Mouse (Mus musculus) thymus, postnatal 0 days (tissue): Measurements from ENCODE around the gene Larp1. TPM values are rescaled to one million over a fixed set of nuclear protein-coding genes. Genes with fewer than 3 reads are reported as not detected.
A peak's percentile ranks its signal among the peaks of the same experiment; 100 is the strongest.

ENCODE experiments used
- DNase-seq: peaks from one replicate; pipeline ENCODE4 v3.0.0-alpha.2; 2015; ENCODE audit warnings: low spot score
- polyA plus RNA-seq: library from polyadenylated mRNA; unstranded; fragments of >200 nt; fragmentation: Nextera tagmentation; extraction: Ambion mirVana; gene quantifications from 2 replicates; pipeline ENCODE4 v1.2.1, GENCODE M21; 2015

Gene Larp1
- polyA plus RNA-seq, 1 experiment from 2014 or later: 22.8 TPM

GRCm38 (mm10) chr11:58097621-58098365 lies 88.9 kb downstream of the Larp1 start:
- DNase-seq: peak; percentile 46

DNA sequence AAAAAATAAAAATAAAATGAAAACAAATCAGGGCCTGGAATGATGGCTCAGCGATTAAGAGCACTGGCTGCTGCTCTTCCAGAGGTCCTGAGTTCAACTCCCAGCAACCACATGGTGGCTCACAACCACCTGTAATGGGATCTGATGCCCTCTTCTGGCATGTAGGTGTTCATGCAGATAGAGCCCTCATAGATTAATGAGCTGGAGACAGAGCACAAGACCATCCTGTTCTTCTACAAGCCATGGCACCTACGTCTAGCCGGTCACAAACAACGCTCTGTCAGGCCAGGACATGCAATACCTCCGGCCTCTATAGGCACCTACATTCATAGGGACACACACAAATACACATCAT lies 89.5 kb downstream of the Larp1 start:
- peak; percentile 42 for DNase-seq

GRCm38 (mm10) chr11:58100006-58100405 lies 91.1 kb downstream of the Larp1 start:
- no peak for DNase-seq

GRCm38 (mm10) chr11:58101194-58101720 lies 92.4 kb downstream of the Larp1 start:
- no peak for DNase-seq

DNA sequence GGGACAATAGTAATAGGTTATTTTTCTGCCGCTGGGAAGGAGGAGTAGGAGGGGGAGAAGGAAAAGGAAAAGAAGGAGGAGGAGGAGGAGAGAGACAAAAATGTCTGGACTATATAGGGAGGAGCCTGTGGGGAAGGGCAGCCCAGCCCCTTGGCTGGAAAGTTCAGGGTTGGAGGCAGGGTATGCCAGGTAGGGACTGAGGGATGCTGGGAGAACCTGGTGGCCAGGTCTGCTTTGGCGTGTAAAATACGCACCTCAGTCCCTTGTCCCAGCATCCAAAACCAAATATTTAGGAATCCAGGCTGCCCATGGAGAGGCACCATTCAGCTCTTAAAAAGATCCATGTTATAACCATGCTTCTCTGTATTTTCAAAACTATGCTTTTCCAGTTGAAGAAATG lies 93.3 kb downstream of the Larp1 start:
- no peak for DNase-seq

DNA sequence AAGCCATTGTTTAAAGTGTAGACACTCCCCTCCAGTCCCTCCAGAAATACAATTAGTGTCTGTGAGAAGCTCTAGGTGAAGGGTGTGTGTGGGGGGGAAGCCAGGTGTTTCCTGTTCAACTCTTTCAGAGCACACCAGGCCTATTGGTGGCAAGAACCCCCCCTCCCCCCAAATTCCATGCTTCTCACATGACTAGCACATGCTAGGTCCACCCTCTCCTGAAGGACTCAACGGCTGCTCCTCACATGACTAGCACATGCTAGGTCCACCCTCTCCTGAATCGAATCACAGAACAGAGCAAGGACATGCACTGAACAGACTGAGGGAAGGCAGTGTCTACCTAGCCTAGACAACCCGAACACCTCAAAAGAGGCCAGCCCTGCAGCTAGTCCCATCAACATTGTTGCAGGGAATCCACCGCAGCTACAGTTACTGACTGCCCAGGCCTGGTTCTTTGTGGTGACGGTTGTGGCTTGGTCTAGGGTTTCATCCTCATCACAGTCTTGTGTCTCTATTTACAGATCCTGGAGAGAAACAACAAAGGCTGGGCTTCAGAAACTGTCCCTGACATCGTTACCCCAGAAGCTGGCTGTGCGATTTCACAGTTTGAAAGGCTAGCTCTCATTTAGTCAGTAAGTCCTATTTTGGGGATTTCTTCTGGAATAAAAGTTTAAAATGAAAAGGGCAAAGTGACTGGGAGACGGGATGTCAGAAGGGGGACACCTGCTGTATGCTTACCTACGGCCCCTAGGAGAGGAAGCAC lies 93.9 kb downstream of the Larp1 start:
- DNase-seq: peak; percentile 92

DNA sequence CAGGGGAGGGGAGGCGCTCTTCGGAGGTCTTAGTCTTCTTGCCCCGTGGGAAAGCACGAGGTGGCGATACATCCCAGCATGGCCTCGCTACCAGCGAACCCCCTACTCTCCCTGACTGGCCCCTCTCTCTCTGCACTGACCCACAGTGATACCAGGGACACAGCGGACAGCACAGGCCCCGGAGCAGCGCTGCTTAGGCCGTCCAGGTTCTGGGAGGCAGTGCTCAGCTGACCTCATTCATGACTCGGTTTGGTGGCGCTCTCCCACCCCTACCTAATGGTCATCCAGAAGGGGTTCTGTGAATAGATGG lies 94.4 kb downstream of the Larp1 start:
- no peak for DNase-seq

GRCm38 (mm10) chr11:58103697-58104306 lies 94.9 kb downstream of the Larp1 start, which contains the start of gene Cnot8:
TSS of gene Cnot8 (plus strand) at chr11:58104153.
- DNase-seq: peak; percentile 99

DNA sequence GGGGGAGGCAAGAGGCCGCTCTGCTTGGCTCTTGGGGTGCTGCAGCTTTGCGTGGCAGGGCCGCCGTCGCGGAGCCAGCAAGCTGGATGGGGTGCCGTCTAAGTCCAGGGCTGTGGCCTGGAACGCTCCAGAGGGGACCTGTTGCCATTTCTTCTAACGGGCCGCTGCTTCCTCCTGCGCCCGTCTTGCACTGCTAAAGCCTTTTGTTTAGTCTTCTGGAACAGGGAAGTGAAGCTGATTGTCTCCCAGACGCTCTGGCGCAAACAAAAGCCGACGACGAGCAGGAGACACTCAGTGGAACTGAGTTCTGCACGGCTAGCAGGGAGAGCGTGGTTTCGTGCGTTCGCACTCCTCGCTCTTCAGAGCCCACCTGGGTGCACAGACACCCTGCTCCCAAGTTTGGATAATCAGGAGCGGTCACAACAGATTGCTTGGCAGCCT lies 95.5 kb downstream of the Larp1 start:
- peak; percentile 51 for DNase-seq

- no peak for DNase-seq
Observed at GRCm38 (mm10) chr11:58107009-58107408, 98.1 kb downstream of the Larp1 start.

- no peak for DNase-seq
Observed at GRCm38 (mm10) chr11:58107664-58108337, 98.9 kb downstream of the Larp1 start.

Other genes with a start within 250 kb of the Larp1 start
- 15.6 and 21.3 TPM in 2 replicates for gene Sap30l, start 207.4 kb upstream of the Larp1 start, polyA plus RNA-seq
- 0.46 and 0.57 TPM in 2 replicates for gene Hand1, start 176.2 kb upstream of the Larp1 start, polyA plus RNA-seq
- 0.12 and 0.38 TPM in 2 replicates for gene Gm12248, start 84.1 kb downstream of the Larp1 start, polyA plus RNA-seq
- 155 TPM in 2 replicates for gene Cnot8, start 95.1 kb downstream of the Larp1 start, polyA plus RNA-seq
- 23.0 and 25.7 TPM in 2 replicates for gene Gemin5, start 159.5 kb downstream of the Larp1 start, polyA plus RNA-seq
- 137 and 139 TPM in 2 replicates for gene Mrpl22, start 162.6 kb downstream of the Larp1 start, polyA plus RNA-seq
- gene Igtp, start 190.5 kb downstream of the Larp1 start, polyA plus RNA-seq: 65.3 and 67.3 TPM in 2 replicates
- 12.1 and 12.5 TPM in 2 replicates for gene Irgm2, start 190.6 kb downstream of the Larp1 start, polyA plus RNA-seq